Mouse (Mus musculus) thymus, postnatal 36 days (tissue): Measurements from ENCODE around the gene Cadm4.

Experiments used
- DNase-seq, 2 experiments: peaks; one replicate each; pipeline ENCODE4 v3.0.0; 2022; ENCODE audit warnings: mixed read lengths in 2 of 2

Cadm4 gene

GRCm38 (mm10) chr7:24533031-24533571 is 51.3 kb downstream of the Cadm4 start:
- no peak for DNase-seq

GRCm38 (mm10) chr7:24533806-24534205 is 52.0 kb downstream of the Cadm4 start:
- DNase-seq = no peak

DNA sequence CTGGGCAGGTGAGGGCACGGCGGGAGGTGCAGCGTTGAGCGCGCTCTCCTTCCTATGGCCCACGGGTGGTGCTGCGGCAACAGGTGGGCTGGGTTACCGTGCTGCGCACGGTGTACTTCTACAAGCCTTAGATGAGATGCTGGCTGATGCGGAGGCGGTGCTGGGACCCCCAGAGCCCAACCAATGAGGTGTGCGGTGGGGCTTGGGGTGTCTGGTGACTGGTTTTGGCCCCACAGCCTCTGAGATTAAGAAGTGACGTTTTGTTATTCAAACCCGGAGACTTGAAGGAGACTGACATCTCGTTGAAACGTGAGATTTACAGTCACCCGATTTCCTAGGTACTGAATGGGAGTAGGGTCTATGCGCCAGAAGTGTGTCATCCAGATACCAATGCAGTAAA is 52.5 kb downstream of the Cadm4 start:
- no peak for DNase-seq

GRCm38 (mm10) chr7:24537081-24537480 is 55.3 kb downstream of the Cadm4 start:
- no peak for DNase-seq

GRCm38 (mm10) chr7:24537591-24537990 is 55.8 kb downstream of the Cadm4 start:
- no peak for DNase-seq

DNA sequence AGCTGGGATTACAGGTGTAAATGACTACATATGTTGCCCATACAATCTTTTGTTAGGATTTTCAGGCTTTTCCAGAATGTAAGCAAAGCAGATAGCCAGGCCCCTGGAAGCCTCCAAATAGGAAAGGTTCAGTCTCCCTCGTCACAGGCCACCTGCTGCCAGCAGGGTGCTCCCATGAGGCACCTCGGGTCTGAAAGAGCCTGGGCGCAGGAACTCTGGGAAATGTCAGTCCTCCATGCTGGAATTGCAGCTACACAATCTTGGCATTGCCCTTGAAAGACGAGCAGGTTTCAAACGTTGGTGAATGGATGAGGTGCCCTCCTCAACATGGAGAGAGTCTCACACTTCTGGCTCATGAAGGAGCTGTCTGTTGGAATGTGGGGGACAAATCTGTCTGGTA is 56.3 kb downstream of the Cadm4 start:
- DNase-seq = no peak

- no peak for DNase-seq
Measured at GRCm38 (mm10) chr7:24538701-24539100, 56.9 kb downstream of the Cadm4 start.

GRCm38 (mm10) chr7:24539686-24540085 is 57.9 kb downstream of the Cadm4 start:
- DNase-seq = no peak

- DNase-seq = no peak
Measured at GRCm38 (mm10) chr7:24544506-24544905, 62.7 kb downstream of the Cadm4 start.

GRCm38 (mm10) chr7:24546068-24546614 is 64.3 kb downstream of the Cadm4 start, which contains the start of the genes Pinlyp and Xrcc1:
Gene Pinlyp (minus strand): TSS chr7:24546118.
Gene Xrcc1 (plus strand): TSS chr7:24546289.
- DNase-seq = peak in 1 of 2 experiments; percentile 24

DNA sequence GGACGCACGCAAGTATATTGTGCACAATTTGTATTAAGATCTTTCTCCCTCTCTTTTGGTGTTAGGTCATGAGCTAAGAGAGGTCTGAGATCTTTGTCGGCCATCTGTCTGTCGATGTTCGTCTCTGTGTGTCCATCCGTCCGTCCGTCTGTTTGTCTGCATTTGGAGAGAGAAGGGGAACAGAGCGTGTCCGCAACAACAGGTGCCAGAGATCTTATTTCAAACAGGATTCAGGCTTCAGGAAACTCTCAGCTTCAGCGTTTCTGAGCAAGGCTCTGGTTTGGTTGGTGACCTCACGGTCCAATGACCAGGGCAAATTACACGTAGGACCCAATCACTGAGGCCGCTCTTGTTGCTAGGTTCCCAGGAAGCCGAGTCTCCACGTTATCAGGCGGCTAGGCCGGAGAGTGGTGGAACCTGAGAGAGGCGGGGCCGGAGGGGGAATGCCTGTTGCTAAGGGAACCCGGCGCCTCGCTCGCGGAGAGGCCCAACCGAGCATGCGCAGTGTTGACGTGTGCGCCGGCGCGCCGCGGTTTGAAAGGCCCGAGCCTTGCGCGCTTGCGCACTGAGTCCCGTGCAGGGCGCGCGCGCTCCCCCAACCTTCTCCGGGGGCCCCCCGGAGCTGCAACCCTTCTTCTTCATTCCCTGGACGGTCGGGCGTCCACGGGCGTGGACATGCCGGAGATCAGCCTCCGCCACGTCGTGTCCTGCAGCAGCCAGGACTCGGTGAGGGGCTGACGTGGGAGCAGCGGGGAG is 65.0 kb downstream of the Cadm4 start:
- peak; percentile 97 for DNase-seq

- DNase-seq = no peak
Measured at GRCm38 (mm10) chr7:24547534-24548036, 65.8 kb downstream of the Cadm4 start.

- DNase-seq = no peak
Measured at GRCm38 (mm10) chr7:24551985-24552759, 70.3 kb downstream of the Cadm4 start.
